Mouse (Mus musculus) left cerebral cortex, adult 9 months (tissue): ENCODE data around the gene D630045J12Rik.

Experiments used
- DNase-seq, 2 experiments: peaks; one replicate each; pipeline ENCODE4 v3.0.0; 2022; ENCODE audit warnings: low spot score in 2 of 2

Gene D630045J12Rik

DNA sequence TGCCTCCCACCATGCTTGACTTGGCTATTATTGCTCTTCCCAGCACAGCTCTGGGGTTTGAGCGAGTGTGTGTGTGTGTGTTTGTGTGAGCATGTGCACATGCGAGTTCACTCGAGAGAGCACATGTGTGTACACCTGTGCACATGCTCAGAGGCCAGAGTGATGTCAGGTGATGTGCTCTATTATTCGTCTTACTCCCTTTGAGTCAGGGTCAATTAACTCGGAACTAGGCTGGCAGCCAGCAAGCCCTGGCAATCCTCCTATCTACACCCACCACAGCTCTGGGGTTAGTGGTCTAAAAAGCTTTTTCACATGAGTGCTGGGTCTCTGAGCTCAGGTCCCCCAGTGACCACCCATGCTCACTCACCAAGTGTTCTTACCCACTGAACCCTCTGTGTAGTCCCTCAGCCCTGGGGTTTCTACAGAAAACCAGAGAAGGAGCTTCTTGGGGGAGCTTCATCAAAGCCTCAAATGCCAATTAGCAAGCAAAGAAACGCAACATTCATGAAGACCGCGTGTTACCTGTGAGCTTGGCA lies 11.4 kb downstream of the D630045J12Rik start:
- DNase-seq, result no peak

DNA sequence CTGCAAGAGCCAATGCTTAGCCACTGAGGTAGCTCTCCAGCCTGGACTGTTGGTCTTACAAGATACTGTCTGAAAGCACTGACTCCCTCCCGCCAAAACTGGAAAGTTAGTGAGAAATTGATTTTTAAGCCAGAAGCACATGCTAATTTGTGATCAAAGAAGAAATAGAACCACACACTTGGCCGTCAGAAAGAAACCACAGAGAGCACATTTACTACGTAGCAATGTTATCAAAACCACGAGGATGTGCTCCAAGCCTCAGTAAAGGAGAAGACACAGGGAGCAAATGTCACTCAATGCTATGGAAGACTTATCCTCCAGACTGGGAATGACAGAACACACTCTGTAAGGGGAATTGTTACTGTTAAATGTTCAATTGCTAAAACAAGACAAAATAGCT lies 12.3 kb downstream of the D630045J12Rik start:
- no peak for DNase-seq

DNA sequence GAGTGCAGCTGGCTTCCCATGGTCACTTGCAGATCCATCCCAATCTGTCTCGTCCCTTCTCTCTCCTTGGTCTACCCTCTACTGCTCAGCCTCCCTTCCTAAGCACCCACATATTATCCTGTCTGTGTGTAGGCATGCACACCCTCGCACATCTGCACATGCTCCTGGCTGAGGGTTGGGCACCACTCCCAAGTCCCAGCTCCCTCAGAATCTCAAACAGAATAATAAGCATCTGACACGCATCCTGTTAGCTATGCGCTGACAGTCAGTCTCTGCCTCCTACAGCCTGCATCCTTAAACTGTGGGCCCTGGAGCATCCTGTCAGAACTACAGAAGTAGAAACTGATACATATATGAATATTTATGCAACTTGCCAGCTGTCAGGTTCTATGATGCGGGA lies 13.2 kb downstream of the D630045J12Rik start:
- peak; percentile 74 for DNase-seq

DNA sequence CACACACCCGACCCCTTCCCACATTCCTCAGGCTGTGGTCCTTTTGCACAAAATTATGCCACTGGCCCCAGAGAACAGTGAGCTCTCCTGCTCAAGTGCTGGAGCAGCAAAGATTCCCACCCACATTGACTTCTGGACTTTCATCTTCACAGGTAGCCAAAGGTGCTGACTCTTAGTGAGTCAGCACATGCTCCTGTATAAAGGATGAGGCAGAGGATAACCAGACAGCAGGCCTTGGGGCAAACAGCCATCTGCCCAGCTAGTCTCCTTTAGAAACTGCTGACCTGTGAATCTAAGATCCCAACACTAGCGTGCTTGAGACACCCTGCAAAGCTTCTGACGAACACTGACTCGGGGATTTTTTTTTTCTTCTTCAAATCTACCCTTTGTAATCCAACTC lies 15.4 kb downstream of the D630045J12Rik start:
- no peak for DNase-seq

DNA sequence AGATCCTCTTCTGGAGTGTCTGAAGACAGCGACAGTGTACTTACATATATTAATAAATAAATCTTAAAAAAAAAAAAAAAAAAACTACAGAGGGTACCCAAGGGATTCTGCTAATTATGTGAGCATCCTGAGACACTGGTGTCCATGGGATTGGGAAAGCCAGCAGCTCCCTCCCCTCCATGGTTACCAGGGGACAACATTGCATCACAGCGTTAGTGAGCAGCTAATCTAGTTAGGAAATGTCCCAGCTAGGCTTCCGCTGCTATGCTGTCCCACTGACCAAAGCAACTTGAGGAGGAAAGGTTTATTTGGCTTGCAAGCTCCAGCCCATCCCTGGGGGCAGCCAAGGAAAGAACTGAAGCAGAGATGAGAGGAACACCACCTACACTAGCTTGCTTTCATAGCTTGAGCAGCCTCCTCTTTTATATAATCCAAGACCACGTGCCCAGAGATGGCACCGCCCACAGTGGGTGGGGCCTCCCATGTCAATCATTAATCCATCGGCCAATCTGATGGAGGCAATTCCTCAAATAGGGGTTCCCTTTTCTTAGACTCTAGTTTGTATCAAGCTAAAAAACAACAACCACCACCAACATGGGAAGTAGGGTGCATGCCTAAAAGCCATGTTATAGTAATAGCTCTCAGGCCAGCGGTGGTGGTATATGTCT lies 17.7 kb downstream of the D630045J12Rik start:
- no peak for DNase-seq

DNA sequence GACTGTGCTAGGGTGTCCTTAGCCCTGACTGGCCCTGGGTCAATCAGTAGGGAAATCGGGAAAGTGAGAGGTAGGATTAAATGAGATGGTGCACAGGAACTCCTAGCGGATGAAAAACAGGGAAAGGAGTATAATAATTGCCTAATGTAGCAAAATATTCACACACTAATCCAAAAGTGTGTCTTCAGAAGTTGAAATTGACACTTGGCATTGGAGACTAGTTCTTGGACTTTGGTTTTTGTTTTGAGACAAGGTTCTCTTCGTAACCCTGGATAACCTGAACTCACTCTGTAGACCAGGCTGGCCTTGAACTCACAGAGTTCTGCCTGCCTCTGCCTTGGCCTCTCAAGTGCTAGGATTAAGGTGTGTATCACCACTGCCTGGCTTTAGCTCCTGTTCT lies 20.0 kb downstream of the D630045J12Rik start:
- no peak for DNase-seq

DNA sequence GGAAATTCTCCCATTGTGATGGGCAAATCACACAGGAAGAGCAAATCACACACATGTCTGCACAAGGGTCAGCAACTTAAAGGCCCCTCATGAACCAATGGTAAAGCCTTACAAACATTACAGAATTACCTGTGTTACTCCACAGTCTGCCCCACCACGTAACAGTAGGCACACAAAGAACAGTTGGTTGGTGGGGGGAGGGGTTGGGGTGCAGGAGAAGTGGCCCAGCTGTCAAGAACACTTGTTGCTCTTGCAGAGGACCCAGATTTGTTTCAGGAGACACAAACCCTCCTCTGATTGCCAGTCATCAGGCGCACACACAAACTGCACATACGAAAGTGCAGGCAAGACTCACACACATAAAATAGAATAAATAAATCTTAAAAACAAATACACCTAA lies 20.9 kb downstream of the D630045J12Rik start:
- no peak for DNase-seq

DNA sequence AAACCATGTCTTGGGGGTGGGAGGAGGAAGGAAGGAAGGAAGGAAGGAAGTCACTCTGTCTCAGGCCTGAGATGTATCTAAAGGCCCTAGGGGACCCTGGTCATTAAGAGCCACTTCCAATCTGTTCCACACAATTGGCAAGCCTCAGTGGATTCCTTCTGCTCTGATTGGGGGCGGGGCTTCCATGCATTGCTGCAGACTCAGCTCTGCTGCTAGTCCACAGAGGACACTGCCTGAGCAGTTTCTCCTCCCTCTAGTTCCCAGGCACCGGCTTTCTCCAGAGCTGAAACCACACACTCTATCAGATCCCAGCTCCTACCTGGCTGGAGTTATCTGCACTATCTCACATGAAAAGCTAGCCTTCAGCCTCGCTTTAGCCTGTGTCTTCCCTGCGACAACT lies 21.8 kb downstream of the D630045J12Rik start:
- DNase-seq, result no peak

DNA sequence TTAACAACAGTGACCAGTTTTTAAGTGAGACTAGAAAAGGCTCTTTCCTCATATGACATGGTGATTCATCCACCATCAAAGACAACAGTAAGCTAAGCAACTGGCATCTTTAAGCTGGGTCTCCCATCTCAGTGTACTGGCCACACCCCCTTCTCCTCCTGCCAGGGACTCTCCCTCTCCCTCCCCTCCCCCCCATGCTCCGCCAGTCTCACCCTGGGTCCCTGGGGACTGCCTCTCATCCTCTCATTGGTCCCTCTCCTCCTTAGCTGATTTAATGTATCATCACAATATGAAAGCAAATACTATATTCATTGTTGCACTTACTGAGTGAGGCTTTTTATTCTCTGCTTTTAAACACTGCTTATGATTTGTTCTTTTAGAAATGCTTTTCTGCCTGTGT lies 29.7 kb downstream of the D630045J12Rik start:
- no peak for DNase-seq

DNA sequence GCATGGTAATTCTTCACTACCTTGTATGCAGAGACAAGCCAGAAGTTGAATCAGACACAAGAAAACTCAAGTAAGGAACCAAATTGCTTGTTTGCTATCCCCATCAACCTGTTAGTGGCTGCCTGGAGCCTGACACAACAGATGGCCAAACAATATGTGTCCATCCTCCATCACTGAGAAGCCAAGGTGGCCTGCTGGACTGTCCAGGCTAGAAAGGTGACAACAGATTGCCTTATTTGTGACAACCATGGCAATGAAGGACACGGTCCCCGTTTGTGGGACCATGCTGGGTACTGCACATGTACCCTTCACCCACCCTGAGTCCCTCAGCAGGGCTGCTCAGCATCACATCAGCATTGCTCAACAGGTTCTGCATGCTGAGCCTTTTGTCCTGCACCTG lies 34.5 kb downstream of the D630045J12Rik start:
- no peak for DNase-seq

DNA sequence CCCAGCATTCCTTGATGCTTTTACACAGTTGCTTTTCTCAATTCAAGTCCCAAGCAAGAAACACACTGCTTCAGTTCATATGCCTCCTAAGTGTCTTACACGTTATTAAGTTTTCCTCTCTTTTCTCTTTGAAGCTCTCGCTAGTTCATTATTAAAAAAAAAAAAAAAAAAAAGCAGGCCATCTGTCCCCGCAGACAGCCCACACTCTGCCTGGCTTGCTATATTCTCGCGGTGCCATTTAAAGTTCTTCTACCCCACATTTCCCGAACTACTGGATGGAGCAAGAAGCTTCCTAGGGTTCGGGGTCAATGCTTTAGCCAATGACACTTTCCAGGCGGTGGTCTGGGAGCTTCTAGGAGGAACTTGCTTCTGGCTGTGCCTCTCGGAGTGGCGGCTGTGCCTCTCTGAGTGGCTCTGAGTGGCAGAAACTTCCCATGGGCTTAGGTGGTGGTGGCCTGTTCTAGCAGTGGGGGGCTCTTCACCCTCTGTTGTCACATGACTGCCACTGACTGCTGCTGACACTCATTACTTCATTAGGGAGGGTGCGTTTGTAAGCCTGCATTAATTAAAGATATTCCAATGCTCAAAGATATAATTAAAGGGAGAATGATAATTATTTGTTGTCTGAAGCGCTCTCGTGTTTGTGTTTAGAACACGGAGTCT lies 38.2 kb downstream of the D630045J12Rik start:
- DNase-seq, result no peak

DNA sequence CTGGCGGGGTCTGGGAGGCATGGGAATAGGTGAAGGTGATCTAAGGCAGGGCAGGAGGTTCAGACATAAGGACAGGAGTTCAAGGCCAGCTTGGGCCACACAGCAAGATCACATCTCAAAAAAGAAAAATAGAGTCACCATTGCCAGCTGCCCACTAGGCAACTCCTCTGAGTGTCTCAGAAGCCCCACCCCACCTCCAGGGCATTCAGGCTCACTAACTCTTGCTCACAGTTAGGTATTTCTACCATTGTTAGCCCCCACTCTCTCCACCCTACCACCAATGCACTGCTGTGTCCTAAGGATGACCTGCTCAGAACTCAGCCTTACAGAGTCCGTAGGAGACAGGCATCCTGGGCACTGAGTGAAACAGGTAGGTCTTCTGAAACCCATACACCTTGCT lies 46.2 kb downstream of the D630045J12Rik start:
- no peak for DNase-seq

DNA sequence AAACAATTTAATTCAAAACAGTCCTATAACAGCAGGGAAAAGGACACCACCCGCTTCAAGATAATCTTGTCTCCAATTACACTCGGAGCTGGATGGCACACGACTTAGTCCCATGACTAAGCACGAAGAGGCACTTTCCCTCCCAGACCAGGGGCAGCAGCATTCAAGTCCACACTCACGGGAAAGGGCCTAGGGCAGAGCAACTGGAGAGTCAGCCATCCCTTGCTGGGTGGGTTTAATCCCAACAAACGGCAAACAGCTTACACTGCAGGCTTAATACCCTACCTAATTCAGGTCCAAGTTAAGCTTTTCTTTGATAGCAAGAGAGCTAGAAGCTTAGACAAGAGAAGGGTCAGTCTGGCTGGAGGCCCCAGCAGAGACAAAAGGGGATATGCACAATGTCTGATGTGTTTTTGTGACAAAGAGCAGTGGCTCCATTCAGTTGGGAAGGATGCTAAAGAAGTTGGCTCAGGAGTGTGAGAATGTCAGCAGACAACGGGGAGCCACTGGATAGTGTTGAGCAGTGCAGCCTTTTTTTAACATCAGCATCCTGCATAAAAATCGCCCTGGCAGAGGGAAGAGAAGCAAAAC lies 46.8 kb downstream of the D630045J12Rik start:
- DNase-seq, result no peak

DNA sequence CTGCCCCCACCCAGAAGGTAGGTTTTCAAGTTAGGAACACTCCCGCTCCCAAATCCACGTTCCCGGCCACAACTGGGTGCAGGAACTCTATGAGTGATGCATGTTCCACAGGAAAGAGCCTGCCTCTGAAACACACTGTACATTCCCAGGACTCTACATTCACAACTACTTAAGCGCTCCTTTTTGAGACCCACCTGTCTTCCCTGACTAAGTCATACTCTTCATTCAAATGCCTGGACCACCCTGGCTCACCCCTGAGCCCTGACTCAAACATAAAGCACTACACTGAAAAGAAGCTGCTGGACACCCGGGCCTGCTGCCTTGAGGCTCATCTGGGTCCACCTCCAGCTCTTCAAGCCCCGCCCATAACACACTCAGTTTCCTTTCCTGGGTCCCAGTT lies 48.4 kb downstream of the D630045J12Rik start:
- no peak for DNase-seq

DNA sequence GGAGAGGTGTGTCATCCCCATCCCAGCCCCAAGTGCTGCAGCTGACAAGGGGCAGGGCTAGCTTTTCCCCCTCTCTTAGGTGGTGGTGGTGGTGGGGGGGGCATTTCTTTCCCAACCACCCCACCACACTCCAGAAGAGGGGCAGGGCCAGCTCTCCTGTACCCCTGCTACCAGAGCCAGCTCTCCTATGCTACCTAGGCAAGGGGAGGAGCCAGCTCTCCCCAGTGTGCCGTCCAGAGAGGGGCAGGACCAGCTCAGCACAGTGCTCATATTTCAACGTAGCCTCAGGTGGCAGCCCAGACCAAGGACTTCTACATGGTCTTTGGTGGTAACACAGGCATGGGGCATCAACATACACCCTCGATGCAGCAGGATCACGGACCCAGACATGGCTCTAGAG lies 50.0 kb downstream of the D630045J12Rik start:
- no peak for DNase-seq

DNA sequence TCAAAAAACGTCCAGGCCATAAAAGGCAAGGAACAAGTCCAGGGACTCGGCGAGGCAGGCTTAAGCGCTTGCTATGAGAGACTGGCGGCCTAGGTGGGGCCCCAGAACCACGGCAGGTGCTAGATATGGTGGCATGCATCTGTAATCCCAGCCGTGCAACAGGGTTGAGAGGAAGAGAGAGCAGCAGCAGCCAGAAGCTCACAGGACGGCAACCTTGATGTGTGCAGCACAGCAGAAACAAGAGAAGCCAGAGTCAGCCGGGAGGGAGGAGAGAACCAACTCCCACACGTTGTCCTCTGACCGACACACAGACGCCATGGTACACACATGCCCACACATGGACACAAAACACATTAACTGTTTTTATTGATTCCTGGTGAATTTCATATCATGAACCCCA lies 51.0 kb downstream of the D630045J12Rik start:
- DNase-seq, result no peak

DNA sequence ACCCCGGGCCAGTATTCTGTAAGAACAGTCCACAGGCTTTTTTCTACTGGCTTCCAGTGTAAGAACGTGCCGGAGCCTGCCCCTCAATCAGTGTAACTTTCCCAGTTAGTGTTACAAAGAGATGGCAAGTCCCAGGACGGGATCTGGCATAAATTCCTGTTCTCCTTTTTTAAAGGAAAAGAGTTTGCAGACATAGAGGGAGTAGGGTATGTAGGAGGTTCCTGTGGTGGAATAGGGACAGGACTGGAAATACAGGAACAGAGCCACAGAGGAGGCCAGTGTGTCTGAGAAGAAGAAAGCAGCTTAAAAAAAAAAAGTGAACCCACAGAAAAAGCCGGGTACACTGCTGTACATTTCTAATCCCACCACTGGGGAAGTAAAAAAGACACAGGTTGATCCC lies 52.3 kb downstream of the D630045J12Rik start:
- DNase-seq, result no peak

DNA sequence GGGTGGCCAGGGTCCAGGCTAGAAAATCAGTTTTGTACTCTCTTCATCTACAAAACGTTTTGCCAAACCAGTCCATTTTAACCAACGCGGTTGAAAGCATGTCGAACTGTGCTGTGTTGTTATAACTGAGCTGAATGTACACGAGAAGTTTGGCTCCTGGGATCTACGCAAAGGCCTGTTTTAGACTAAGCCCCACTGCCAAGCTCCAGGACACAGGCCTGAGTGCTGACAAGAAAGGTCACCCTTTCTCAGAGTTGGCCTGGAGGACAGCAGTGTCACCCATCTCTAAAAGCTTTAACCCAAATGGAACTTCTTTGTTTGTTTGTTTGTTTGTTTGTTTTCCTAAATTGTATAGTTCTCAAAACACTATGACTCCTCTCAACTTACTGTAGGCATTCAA lies 54.2 kb downstream of the D630045J12Rik start:
- DNase-seq, result no peak

DNA sequence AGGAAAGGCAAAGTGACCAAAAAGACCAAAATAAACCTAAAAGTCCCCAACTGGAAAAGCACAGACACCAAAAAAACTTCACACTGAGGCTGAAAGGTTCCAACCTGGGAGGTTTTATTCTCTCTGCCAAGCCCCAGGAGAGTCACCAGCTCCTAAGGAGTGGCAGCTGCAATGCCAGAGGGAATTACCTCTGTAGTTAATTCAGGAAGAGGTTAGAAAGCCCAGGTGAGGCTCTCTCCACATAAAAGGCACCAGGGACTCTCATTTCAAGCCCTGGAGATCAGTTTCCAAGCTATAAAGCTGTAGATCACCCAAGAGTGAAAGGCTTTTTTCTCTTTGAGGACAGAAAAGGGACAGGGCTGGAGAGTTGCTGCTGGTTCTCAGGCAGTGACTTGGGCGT lies 55.1 kb downstream of the D630045J12Rik start:
- DNase-seq, result no peak

DNA sequence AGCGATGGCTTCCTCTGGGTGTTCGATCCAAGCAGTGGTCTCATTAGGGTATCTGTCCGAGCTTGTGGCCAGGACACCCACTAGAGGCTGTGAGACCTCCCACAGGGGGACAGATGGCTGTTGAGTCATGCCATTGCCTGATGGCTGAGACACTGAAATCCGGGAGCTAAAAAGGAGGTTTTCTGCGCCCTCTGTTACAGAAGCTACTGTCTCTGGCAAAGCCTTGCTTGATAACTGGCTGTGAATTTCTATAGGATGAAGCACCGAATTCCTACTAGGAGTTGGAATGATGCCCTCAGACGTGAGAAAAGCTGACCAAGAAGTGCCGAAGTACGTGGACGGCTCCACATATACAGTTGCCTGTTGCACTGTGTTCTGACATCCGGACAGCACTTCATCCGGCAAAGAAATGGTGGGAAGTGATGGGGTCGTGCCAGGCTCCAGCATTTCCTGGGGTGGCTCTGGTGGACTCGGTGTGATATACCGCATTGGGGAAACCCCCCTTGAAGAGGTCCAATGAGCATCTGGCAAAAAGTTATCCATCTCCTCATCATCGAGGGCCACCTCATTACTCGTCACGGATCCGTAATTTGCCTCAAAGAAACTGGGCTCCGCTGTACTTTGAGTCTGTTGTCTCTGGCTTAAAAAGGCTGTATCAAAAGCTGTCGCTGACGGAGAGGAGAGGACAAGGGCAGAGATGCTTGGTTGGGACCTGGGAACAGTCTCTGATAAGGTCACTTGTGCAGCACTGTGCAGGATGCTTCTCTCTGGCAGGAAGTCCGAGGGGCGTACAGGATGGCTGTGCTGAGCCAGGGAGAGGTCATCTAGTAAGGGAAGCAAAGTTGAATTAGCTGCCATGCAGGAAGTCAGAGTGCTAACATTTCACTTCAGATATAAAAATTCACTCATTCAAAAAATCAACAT lies 57.3 kb downstream of the D630045J12Rik start:
- DNase-seq, result peak; percentile 56 to 71

DNA sequence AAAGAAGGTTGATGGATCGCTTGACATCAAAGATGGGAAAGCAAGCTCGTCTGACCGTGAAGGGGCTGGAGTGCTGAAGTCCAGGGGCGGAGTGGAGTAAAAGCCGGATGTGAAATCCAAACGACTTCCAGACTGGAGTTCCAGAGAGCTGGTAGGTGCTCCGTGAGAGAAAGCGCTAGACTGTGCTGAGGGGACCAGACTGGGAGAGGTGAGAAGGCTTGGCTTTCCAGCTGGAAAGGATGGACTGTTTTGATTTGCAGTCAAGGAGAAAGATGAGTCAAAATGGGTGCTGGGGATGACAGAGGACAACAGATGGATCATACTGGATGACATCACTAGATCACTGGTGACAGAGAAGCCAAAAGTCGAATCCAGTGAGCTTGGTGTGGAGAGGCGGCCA lies 58.5 kb downstream of the D630045J12Rik start:
- no peak for DNase-seq

DNA sequence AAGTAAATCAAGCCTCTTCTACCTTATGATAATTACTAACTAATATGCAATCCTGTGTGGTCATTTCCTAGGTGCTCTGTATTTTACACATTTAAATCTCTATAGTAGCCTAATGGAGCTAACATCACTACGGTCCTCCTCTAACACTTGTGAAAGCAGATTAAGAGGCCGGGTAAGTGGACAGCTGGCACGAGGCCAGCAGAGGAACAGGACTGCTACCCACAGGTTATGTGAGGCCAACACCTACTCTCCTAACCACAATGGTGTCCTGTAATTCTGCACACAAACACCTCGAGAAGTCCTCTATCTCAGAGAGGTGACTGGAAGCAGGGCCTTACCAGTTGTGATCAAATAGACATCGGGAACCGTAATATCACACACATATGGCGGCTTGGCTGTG lies 59.8 kb downstream of the D630045J12Rik start:
- no peak for DNase-seq
